Mouse (Mus musculus): Measurements from ENCODE around the gene Neurl1a.

Neurl1a gene

DNA sequence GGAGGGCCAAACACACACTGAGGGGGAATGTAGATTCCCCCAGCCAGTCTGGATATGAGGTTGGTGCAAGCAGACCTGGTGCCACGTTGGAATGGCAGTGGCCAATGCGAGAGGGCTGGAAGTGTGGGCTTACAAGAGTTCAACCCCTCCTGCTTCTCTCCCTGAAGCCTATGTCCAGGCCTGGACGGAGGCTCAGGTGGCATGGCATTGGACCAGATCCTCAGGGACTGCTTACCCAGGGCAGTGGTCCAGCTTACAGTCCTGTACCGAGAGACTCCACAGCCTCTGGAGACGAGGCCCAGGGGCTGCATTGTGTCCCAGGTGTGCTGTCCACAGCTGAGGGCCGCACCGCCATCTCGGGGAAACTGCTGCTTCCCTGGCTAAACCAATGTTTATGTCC lies 66.9 kb downstream of the Neurl1a start:
- CTCF ChIA-PET: no interaction called here

DNA sequence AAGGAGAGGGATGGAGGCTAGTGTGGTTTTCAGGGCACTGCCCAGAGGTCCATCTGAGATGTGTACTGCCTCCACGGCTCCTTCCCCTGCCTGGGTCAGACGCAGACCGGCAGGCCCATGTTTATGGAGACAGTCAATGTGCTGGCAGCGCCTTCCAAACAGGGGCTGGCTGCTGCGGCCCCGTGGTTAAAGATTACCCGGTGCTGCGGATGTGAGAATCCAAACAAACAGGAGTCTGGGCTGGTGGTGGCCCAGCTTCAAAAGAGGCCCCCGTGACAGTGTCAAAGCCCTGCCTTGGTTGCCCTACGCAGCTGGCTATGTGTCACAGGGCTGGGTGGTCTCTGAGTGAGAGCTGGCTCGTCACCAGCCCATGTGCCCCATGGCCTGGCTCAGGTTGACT lies 69.2 kb downstream of the Neurl1a start:
- CTCF ChIA-PET: interaction anchor here (0.6 kb wide), 1 partner anchor 66 kb away, joined by 4 read pairs; no protein-coding TSS in a partner anchor

DNA sequence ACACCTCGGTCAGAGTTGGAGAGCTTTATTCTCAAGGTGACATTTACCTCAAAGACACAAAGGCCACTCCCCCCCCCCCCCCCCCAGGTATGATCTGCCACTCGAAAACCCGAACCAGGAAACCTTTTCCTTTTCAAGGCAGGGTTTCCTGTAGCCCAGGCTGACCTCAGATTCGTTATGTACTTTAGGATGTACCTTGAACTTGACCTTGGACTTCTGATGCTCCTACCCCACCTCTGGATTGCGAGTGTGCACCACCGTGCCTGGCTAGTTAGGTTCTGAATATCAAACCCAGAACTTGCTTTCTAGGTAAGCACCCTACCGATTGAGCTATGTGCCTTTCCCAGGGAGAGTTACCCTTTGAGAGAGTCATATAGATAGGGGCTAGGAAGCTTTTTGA lies 69.7 kb downstream of the Neurl1a start:
- CTCF ChIA-PET: interaction anchor here (0.6 kb wide), 1 partner anchor 67 kb away, joined by 4 read pairs; no protein-coding TSS in a partner anchor

DNA sequence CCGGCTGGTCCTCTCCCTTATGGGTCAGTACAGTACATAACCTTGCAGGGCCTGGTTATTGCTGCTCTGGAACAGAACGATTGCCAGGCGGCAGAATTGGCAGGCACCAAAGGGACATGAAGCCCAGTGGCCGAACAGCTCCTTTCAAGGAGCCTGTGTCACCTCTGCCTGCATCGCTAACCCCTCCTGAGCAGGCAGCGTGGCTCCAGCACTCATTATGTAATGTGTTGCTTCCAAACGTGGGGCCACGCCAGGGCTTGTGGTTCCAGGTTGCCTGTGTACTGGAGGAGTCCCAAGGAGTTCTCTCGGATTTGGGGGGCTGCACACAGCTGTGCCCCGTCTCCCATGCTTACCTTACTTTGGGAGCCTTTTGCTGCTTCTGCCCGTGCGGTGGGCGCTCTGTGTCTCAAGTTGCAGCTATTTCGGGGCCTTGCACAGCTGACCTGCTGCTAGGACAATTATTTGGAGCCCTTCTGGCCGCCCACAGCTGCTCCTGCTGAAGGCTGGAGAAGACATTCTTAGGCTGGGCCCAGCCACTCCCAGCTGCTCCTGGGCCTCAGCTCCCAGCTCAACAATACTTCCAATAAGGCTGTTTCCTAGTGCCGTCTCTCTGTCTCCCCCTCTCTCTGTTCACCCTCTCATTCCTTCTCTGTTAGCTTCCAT lies 70.4 kb downstream of the Neurl1a start:
- CTCF ChIA-PET: interaction anchor here (0.6 kb wide), 1 partner anchor 9 kb away, joined by 3 read pairs; no protein-coding TSS in a partner anchor

DNA sequence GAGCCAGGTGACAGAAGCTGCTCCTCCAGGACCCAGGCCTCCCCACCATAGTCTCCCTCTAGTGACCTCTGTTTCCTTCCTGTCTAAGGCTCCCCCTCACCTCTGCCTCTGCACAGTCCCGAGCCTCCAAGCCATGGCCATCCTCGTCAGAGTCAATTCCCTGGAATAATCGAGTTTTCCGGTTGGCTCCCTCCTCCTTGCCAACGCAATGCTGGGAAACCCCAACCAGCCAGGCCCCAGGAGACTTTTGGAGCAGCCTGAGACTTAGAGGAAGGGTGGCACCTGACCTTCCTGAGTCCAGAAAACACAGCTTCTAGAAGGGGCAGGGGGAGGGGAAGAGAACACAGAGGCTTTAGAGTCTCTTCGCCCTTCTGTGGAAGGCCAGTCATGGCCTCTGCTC lies 72.3 kb downstream of the Neurl1a start:
- CTCF ChIA-PET: no interaction called here

DNA sequence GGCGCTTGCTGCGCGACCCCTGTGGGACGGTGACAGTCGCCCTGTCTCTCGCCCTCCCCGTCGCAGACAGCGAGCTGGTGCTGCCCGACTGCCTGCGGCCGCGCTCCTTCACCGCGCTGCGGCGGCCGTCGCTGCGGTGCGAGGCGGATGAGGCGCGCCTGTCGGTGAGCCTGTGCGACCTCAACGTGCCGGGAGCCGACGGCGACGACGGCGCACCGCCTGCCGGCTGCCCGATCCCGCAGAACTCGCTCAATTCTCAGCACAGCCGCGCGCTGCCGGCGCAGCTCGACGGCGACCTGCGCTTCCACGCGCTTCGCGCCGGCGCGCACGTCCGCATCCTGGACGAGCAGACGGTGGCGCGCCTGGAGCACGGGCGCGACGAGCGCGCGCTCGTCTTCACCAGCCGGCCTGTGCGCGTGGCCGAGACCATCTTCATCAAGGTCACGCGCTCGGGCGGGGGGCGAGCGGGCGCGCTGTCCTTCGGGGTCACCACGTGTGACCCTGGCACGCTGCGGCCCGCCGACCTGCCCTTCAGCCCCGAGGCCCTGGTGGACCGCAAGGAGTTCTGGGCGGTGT lies 74.5 kb downstream of the Neurl1a start:
- CTCF ChIA-PET: no interaction called here

DNA sequence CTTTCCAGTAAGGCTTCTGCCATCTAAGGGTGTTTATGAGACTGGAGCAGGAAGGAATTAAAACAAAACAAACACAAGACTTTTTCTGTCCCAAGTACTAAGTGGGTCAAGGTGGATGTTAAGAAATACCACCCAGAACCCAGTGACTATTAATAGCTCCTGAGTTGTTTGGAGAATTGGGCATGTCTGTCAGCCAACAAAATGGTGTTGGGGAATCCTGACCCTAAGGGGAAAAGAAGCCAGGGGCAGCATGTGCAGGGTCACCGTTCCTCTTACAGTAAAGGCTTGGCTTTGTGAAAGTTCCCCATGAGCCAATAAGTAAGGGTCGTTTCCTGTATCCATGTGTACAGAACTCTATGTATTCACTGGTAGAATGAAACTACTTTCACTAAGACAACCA lies 76.4 kb downstream of the Neurl1a start:
- CTCF ChIA-PET: no interaction called here

DNA sequence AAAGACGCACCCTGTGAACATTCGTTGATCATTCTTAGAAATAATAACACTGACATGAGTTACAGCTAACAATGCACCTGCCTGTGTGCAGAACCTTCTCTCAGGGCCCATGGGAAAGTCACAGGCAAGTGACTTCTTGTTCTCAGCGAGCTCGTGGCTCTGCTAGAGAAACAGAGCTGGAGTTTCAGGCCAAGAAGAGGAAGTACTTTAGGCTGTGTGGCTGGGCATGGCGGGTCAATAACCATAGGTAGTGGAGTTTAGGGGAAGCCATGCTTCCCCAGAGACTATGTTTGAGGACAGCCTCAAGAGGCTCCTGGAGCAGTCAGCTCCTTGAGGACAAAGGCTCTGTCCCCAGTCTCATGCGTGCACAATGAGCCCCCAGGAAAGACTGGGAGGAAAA lies 77.3 kb downstream of the Neurl1a start:
- CTCF ChIA-PET: no interaction called here

DNA sequence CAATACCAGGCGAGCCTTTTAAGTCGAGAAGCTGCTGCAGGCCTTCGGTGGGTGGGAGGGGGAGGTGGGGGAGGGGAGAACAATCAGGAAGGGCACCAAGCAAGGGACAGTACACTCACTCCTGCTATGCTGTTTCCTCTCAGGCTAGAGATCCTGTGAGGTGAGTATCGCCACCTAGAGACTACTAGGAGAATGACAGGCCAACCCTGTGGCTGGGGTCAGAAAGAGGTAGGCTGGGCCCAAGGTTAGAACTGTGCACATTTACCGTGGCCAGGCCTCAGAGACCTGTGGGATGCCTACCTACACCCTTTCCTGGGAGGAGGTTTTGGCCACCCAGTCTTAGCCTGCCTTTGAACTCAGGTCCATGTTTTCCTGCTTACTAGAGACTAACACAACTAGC lies 81.0 kb downstream of the Neurl1a start:
- CTCF ChIA-PET: no interaction called here

DNA sequence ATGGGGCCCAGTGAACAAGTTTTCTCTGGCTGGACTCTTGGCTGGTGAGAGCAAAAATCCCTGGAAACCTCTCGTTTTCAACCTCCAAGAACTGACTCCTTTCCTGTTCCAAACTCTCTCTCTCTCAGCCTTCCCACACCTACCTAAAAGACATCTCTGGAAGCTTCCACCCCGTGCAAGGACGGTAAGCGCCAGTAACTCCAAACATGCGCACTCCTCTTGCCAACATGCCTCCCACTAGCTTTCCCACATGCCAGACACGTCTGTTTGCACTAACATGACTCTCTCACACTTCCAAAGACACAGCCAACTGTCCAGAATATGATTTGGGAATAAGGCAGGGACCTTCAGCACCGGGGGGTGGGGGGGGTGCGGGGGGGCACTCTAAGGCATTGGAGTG lies 82.6 kb downstream of the Neurl1a start:
- CTCF ChIA-PET: interaction anchor here (0.6 kb wide), 1 partner anchor 579 kb away, joined by 15 read pairs; no protein-coding TSS in a partner anchor

DNA sequence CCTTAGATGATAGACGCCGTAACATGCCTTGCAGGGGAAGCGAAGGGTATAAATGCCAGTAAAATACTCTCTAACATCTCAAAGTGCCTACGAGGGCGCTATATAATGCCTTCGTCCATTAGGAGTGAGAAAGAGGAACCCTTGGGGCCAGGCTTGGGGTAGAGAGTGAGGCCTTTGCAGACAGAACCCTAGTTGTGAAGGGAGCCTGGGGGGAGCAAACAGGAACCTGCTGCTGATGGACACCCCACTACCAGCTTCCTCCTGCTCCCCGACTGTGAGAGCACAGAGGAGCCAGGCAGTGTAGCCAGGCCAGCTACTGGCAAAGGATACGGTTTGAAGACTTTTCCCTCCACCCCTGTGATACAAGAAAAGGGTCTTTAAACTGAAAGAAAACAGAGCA lies 85.0 kb downstream of the Neurl1a start:
- CTCF ChIA-PET: no interaction called here

DNA sequence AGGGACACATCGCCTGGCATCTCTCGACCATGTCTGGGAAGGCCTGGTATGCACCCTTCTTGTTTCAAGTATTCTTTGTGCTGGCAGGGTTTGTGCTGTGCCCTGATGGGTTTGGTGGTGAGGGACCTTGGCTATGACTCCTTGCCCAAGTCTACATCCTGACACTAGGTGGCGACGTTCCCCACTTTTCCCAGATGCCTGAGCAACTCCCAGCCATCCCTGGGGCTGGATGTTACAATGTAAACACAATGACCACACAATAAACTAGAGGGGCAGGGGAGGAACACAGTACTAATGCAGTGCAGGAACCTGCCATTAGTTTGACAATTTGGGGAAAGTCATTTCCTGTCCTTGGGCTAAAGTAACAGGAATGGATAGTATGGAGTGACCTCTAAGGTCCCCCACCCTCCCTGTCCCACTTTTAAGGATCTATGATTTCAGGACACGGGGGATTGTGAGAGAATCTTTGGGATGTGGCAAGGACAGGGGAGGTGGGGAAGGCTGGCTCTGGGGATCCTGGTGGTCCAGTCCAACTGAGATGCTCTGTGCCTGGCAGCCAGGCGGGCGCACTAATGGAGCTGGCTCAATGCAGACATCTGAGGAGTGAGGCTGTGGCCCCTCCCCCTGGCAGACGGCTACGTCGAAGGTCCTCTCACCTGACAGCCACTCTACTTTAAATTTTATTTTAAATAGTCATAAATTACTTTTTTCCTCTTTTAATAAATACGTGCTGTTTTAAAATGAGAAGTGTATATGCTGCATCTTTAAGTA lies 85.9 kb downstream of the Neurl1a start:
- CTCF ChIA-PET: no interaction called here

DNA sequence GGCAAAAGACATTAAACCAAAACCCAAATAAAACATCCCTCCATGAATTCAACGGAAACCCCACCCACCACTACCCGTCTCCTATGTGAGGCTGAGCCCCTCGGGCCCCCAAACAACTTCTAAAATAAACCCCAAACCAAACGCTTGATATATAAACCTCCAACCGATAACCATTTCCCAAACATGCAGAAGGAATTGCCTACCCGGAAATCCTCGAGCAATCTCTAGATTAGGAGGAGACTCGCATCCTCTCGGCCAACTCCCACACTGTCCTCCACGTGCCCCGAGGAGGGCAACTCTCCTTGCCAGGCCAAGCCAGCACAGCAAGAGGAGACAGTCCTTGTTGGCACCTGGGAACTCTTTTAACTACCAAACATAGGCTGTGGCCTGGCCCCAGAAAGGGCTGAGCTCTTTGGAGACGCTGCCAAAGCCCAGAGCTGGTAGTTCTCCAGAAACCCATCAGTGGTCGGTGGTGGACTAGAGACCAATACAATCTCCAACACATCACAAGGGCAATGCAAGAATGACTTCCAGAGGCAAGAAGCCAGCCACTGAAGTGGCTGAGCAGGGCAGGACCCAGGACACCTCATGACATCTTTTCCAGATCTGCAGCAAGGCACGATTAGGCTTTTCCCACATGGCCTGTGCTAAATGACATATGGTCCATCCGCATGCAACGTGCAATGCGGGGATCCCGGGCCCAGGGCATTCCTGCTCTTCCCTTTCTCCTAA lies 87.6 kb downstream of the Neurl1a start:
- CTCF ChIA-PET: no interaction called here

DNA sequence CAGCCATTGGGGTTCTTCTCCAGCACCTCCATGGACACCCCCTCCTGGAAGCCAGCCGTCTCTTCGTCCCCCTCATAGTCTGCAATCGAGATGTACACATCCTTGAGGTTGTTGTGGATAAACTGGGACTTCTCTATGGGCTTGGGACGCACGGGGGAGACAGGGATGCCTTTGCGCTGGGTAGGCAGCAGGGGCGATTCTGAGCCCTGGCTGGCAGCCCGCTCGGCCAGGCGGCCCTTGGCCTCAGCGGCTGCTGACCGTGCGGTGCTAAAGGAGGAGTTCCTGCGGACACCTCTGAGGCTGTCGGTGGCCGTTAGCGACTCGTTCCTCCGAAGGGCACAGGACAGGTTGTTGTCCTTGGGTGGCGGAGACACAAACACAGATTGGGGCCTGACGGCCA lies 88.4 kb downstream of the Neurl1a start:
- CTCF ChIA-PET: no interaction called here

DNA sequence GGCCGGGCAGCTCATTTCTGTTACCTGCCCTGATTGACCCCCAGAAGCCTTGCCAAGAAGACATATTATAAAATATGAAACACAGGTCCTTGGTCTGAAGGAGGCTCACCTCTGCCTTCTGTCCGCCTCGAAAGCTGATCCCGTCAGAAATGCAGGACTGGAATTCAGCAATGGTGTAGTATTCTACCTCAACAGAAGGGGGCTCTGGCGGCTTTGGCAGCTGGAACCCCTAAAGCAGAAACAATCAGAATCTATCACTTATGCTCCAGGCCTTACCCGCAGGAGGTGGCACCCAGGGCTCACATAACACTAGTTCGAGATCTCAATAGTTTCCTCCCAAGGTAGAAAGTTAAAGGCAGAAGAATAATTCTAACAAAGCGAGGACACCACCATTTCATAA lies 91.1 kb downstream of the Neurl1a start:
- CTCF ChIA-PET: no interaction called here

DNA sequence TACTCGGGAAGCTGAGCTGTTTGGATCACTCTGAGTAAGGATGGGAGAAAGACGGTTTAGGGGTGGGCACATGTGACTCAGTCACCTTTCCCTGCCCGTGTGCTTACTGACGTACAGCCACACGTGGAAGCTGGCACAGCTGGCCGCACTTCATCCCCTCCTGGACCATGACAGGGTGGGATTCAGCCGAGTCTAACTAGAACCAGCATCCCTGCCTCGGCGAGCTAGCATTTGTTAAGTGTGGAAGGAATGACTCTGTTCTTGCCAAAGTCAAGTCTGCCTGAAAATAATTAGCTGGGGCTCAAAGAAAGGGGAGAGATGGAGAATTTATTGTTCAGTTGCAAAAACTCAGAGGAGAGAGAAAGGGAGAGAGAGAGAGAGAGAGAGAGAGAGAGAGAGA lies 91.9 kb downstream of the Neurl1a start:
- CTCF ChIA-PET: no interaction called here

DNA sequence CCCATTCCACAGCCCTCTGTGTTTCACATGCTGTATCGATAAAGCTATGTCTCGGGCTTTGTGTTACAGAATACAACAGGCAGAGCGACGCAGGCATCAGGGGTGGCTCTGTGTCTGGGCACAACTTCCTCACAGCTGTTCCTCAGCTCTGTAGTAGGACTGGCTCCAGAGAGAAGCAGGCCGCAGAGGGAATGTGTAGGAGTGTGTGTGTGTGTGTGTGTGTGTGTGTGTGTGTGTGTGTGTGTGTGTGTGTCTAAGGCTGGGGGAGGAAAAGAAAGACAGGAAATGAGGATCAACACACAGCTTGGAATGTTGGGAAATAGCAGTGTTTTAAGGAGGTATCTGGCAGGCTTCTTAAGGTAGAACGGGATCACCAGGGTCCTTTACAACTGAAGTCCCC lies 98.1 kb downstream of the Neurl1a start:
- CTCF ChIA-PET: interaction anchor here (0.5 kb wide), 1 partner anchor 754 kb away, joined by 9 read pairs; no protein-coding TSS in a partner anchor

DNA sequence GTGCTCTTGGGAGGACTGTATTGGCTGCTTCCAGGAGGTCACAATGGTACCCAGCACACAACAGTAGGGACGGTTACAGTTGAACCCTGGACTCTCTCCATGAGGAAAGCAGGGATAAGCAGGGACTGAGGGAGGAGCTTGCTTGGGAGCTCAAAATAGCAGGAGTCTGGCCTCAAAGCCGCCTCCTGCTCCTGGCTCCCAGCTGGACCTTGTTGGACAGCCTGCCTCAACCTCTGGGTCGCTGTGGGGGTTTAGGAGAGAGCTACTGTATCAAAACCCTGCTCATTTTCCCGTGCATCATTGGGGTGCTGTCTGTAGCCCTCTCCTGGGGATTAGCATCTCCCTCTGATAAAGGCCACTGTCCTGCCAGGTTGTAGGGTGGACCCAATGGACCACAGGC lies 100.8 kb downstream of the Neurl1a start:
- CTCF ChIA-PET: no interaction called here

DNA sequence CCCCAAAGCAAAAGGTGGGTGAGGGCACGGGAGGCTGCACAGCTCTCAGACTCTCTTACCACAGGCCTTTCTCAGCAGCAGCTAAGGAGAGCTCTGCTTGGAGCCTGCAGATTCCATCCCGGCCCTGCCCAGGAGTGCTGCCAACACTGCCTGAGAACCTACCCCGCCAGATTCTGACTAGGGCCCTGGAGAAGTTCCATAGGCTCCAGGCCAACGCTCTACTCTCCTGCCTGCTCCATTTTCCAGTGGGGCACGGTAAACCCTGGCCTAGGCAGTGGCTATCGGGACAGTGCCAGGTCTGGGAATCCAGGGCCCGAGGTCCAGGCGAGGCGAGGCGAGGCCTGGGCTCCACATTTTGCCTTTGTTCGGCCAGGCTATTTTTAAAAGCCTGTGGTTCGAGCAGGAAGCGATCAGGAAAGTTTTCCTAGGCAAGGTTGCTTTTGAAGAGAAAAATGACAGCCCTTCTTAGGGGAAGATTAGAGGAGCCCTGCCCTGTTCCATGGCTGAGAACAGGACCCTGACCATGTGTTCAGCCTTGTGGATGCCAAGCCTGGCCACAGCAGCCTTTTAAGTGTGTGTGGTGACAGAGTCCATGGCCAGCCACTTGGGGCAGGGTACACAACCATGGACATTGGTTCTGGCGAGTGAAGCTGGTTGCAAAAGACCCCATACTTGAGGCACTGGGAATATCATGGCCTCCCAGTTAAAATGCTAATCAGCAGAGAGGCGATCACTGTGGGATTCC lies 101.3 kb downstream of the Neurl1a start:
- CTCF ChIA-PET: no interaction called here

DNA sequence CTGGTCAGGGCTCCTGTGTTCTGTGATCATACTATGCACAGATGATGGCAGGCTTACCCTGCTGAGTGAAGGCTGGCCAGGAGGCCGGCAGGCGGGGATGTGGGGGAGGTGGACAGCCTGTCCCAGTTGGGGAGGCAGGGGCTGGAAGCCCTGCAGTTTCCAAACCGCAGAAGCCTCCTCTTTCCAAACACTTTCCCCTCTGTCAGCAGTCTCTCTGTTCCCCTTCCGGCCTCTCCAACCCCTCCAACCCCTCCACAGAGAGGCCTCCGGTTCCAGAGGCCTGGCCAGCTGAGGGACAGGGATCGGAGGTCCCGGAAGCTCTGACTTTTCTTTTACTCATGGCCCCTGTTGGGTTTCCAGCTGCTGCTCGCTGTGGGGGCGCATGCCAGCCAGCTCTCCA lies 102.3 kb downstream of the Neurl1a start:
- CTCF ChIA-PET: no interaction called here

DNA sequence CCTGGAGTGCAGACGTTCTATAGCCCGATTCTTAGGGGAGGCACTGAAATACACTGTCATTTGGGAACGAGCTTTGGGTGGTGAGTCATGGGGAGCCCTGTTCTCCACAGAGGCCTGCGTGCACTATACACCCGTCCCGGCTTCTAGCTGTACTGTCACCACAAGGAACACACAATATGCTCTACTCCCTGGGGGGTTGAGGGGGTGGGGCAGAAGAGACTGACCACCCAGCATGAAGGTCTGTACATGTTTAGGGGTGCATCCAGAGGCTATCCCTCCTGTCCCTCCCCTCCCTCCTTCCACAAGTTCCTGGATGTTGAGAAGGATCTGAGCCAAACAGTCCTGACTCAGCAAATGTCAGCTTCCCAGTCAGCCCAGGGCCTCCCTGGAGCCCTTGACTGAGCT lies 103.4 kb downstream of the Neurl1a start:
- CTCF ChIA-PET: no interaction called here

DNA sequence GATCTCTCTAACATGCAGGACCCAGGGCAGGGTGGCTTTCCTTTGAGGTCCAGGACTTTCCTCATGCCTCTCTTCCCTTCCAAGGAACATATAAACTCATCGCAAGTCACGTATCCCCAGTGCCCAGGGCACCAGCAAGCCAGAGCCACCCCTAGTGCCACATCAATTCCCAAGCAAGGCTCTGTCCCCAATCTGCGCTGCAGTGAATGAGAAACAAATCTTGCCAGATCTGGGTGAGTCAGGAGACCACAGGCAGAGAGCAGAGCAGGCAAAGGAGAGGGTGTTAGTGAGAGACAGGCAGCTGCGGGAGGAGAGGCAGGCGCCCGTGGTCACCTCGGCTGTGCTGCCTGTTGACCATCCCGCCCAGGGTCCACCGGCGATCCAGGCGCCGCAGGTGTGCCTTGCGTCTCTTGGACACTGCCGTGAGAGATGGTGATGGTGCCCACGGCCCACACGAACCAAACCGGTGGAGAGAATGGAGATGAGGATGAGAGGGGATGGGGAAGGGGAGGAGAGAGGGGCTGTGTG lies 104.1 kb downstream of the Neurl1a start:
- CTCF ChIA-PET: no interaction called here
